Mouse (Mus musculus) MEL (cell line): ENCODE results near the gene Kmt2d.

Experiments
- CTCF ChIP-seq, 3 experiments: IDR thresholded peaks in 2 of 3; conservative IDR thresholded peaks in 1 of 3; 2 replicates each; pipeline ENCODE4 v1.5.1; 2011 to 2012; ENCODE audit warnings: low read length in 3 of 3, low read depth in 2 of 3, mild to moderate bottlenecking in 2 of 3, improper control_type of control experiment in 1 of 3, inconsistent platforms in 1 of 3, mixed read lengths in 1 of 3, moderate library complexity in 1 of 3; ENCODE audit not compliant: control insufficient read depth in 1 of 3, insufficient read depth in 1 of 3, poor library complexity in 1 of 3, severe bottlenecking in 1 of 3
- ZC3H11A ChIP-seq: IDR thresholded peaks from 2 replicates; pipeline ENCODE4 v1.6.1; 2012; ENCODE audit warnings: low read depth, mild to moderate bottlenecking, inconsistent platforms, low read length, improper control_type of control experiment

- no peak for TF ChIP-seq CTCF (IDR thresholded peaks at IDR 0.05 in 2 of 3, conservative IDR thresholded peaks at IDR 0.05 in 1 of 3; ENCODE audit: control insufficient read depth in 1 of 3, insufficient read depth in 1 of 3, low read depth in 2 of 3, low read length in 3 of 3, poor library complexity in 1 of 3, severe bottlenecking in 1 of 3)
- TF ChIP-seq ZC3H11A, result no peak
These were observed 46.1 kb upstream of the Kmt2d start for GRCm38 (mm10) chr15:98917091-98917490.
